Mouse (Mus musculus) limb, embryonic 14.5 days (tissue): ENCODE measurements around the gene Fgfr2. TPM values are rescaled to one million over a fixed set of nuclear protein-coding genes. Genes with fewer than 3 reads are reported as not detected.

Experiments used
- ATAC-seq: fragments of 200-750 bp; cut with Nextera tagmentation; 2 replicates; pipeline ENCODE4 v1.8.0; 2017; ENCODE audit warnings: low read depth, moderate number of reproducible peaks, moderate TSS enrichment; ENCODE audit not compliant: low FRiP score
- DNase-seq: peaks from one replicate; pipeline ENCODE4 v3.0.0-alpha.2; 2015; ENCODE audit warnings: low spot score
- H3K27ac ChIP-seq: fragments of 300-500 bp; sonication (generic); replicated peaks from 2 replicates; pipeline ENCODE4 v1.5.1; 2014; ENCODE audit warnings: low read depth, mild to moderate bottlenecking, low read length, moderate library complexity, mixed read lengths
- H3K27me3 ChIP-seq: fragments of 300-500 bp; sonication (generic); 2 replicates; pipeline ENCODE4 v1.6.1; 2014; ENCODE audit warnings: low read length, mixed read lengths; ENCODE audit not compliant: control insufficient read depth, insufficient read depth
- H3K36me3 ChIP-seq: fragments of 300-500 bp; sonication (generic); 2 replicates; pipeline ENCODE4 v1.6.1; 2014; ENCODE audit warnings: mild to moderate bottlenecking, low read length, moderate library complexity, mixed read lengths; ENCODE audit not compliant: control insufficient read depth, insufficient read depth
- H3K4me1 ChIP-seq: fragments of 300-500 bp; sonication (generic); 2 replicates; pipeline ENCODE4 v1.6.1; 2014; ENCODE audit warnings: antibody characterized with exemption, low read length, mixed read lengths; ENCODE audit not compliant: control insufficient read depth, insufficient read depth
- H3K4me2 ChIP-seq: fragments of 300-500 bp; sonication (generic); replicated peaks from 2 replicates; pipeline ENCODE4 v1.6.1; 2014; ENCODE audit warnings: low read depth, mild to moderate bottlenecking, low read length, moderate library complexity; ENCODE audit not compliant: severe bottlenecking
- H3K4me3 ChIP-seq: fragments of 300-500 bp; sonication (generic); replicated peaks from 2 replicates; pipeline ENCODE4 v1.5.1; 2014; ENCODE audit warnings: low read length
- H3K9ac ChIP-seq: fragments of 300-500 bp; sonication (generic); 2 replicates; pipeline ENCODE4 v1.6.1; 2014; ENCODE audit warnings: mild to moderate bottlenecking, low read depth, low read length, moderate library complexity; ENCODE audit not compliant: severe bottlenecking
- H3K9me3 ChIP-seq: fragments of 300-500 bp; sonication (generic); 2 replicates; pipeline ENCODE4 v1.6.1; 2016; ENCODE audit warnings: low read length; ENCODE audit not compliant: control insufficient read depth
- POLR2A ChIP-seq: fragments of 200-500 bp; IDR thresholded peaks from 2 replicates; pipeline ENCODE4 v1.8.0; 2012; ENCODE audit warnings: inconsistent platforms, mild to moderate bottlenecking, moderate library complexity, borderline replicate concordance; ENCODE audit not compliant: insufficient read depth, insufficient read length; ENCODE audit errors: extremely low read depth
- whole genome bisulfite sequencing: fragments of 180-500 bp; shearing (Covaris S2); extraction: QIAGEN DNeasy Blood & Tissue Kit; methylation state at CpG from one replicate; pipeline ENCODE4 v1.1.7; 2014; 5-methylcytosine and 5-hydroxymethylcytosine counted together
- polyA plus RNA-seq, 2 experiments: library from polyadenylated mRNA; depleted of rRNA in 1 of 2; stranded (reverse) in 1 of 2; unstranded in 1 of 2; fragments of >200 nt; fragmentation: Nextera tagmentation in 1 of 2; extraction: Ambion mirVana in 1 of 2; gene quantifications; 2 replicates each; pipeline versions ENCODE4 v1.2.1 to v1.2.3; 2012 to 2014

The Fgfr2 gene
- polyA plus RNA-seq, 2 experiments, result 131 to 133 TPM

DNA sequence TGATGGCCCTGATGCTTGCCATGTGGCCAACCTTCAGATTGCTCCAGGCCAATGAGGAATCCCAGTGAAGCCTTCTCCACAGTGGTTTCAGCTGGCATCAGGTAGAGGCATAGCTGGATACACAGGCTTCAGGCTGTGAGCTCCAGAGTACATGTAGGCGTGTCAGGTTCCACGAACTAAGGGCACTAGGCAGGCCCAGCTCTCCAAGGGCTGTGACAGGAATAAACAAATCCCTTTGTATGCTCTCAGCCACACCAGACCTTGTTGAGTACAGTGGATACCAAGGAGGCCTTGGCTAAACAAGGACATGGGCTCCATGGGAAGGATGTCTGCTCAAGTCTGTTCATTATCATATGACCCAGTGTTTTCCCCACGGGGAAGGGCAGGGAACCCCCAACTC lies 421.7 kb downstream of the Fgfr2 start:
- no peak overlapping the region for H3K9ac ChIP-seq
- H3K27me3 ChIP-seq, result no peaks in the 10 kb centered on the region
- no peak overlapping the region for H3K4me3 ChIP-seq
- no peak for TF ChIP-seq POLR2A
- no peak overlapping the region for H3K4me2 ChIP-seq
- no peaks in the 10 kb centered on the region; the same call in 1 of the 2 replicates for H3K4me1 ChIP-seq
- H3K9me3 ChIP-seq, result no peaks in the 10 kb centered on the region
- no peaks in the 10 kb centered on the region for H3K36me3 ChIP-seq
- ATAC-seq (no peak), DNase-seq (no peak)
- H3K27ac ChIP-seq, result no peak overlapping the region
- 85% methylated on average over 3 of the region's 3 CpGs for WGBS

GRCm38 (mm10) chr7:132700107-132700506 lies 423.0 kb downstream of the Fgfr2 start:
- Histone ChIP-seq H3K4me3 (no peak overlapping the region), H3K36me3 (no peaks in the 10 kb centered on the region), H3K9me3 (no peaks in the 10 kb centered on the region), H3K27ac (no peak overlapping the region), H3K27me3 (no peaks in the 10 kb centered on the region), H3K4me2 (no peak overlapping the region), H3K4me1 (no peaks in the 10 kb centered on the region; the same call in 1 of the 2 replicates), H3K9ac (no peak overlapping the region)
- no peak for ATAC-seq
- DNase-seq, result no peak
- 71% methylated on average over 4 of the region's 4 CpGs for WGBS
- no peak for TF ChIP-seq POLR2A

- no peak for TF ChIP-seq POLR2A
- no peak overlapping the region for H3K4me3 ChIP-seq
- H3K36me3 ChIP-seq, result no peaks in the 10 kb centered on the region
- ATAC-seq (no peak), DNase-seq (no peak)
- no peak overlapping the region for H3K4me2 ChIP-seq
- no peaks in the 10 kb centered on the region for H3K9me3 ChIP-seq
- H3K27ac ChIP-seq, result no peak overlapping the region
- H3K9ac ChIP-seq, result no peak overlapping the region
- no peaks in the 10 kb centered on the region; the same call in 1 of the 2 replicates for H3K4me1 ChIP-seq
- H3K27me3 ChIP-seq, result no peaks in the 10 kb centered on the region
Observed at GRCm38 (mm10) chr7:132699639-132700038, 423.5 kb downstream of the Fgfr2 start.

DNA sequence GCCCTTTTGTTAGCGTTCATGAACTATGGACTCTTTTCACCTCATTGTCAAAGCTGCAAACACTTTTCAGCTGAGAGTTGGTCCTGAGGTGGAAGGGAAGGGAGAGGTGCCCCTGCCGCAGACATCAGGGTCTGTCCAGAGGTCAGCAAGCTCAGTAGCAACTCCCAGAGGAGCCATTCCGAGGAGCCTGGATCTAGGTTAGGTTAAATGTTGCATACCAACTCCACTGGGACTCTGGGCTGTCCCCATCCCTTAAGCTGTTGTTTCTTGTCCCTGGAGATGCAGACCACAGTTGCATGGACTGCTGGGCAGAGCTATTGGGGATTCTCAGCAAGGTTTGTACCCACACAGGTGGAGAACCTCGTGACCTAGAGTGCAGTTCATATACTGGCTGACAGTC lies 424.0 kb downstream of the Fgfr2 start:
- ATAC-seq (no peak), DNase-seq (no peak)
- WGBS, result 76% methylated on average over 4 of the region's 4 CpGs
- no peak overlapping the region for H3K4me3 ChIP-seq
- no peaks in the 10 kb centered on the region for H3K36me3 ChIP-seq
- no peaks in the 10 kb centered on the region for H3K27me3 ChIP-seq
- no peak for TF ChIP-seq POLR2A
- no peak overlapping the region for H3K9ac ChIP-seq
- no peaks in the 10 kb centered on the region; the same call in 1 of the 2 replicates for H3K4me1 ChIP-seq
- no peaks in the 10 kb centered on the region for H3K9me3 ChIP-seq
- H3K4me2 ChIP-seq, result no peak overlapping the region
- H3K27ac ChIP-seq, result no peak overlapping the region

GRCm38 (mm10) chr7:132698737-132699136 lies 424.4 kb downstream of the Fgfr2 start:
- ATAC-seq (no peak), DNase-seq (no peak)
- Histone ChIP-seq H3K27ac (no peak overlapping the region), H3K9ac (no peak overlapping the region), H3K36me3 (no peaks in the 10 kb centered on the region), H3K4me2 (no peak overlapping the region), H3K4me3 (no peak overlapping the region), H3K4me1 (no peaks in the 10 kb centered on the region; the same call in 1 of the 2 replicates), H3K27me3 (no peaks in the 10 kb centered on the region), H3K9me3 (no peaks in the 10 kb centered on the region)
- no peak for TF ChIP-seq POLR2A
- 86% methylated on average over 4 of the region's 4 CpGs for WGBS

- 80% methylated on average over 8 of the region's 8 CpGs for WGBS
- TF ChIP-seq POLR2A, result no peak
- Histone ChIP-seq H3K4me3 (no peak overlapping the region), H3K4me1 (peaks cover 5% of the 10 kb centered on the region; the same call in 1 of the 2 replicates), H3K9ac (no peak overlapping the region), H3K36me3 (no peaks in the 10 kb centered on the region), H3K27ac (no peak overlapping the region), H3K27me3 (no peaks in the 10 kb centered on the region), H3K9me3 (no peaks in the 10 kb centered on the region), H3K4me2 (no peak overlapping the region)
- DNase-seq, result no peak
- ATAC-seq, result no peak
Observed at GRCm38 (mm10) chr7:132697258-132697796, 425.8 kb downstream of the Fgfr2 start.
